Mouse (Mus musculus): Measurements from ENCODE around the gene Abhd2. TPM values are rescaled to one million over a fixed set of nuclear protein-coding genes. Genes with fewer than 3 reads are reported as not detected.

The Abhd2 gene
- polyA plus RNA-seq, 1 experiment: 14.9 TPM

DNA sequence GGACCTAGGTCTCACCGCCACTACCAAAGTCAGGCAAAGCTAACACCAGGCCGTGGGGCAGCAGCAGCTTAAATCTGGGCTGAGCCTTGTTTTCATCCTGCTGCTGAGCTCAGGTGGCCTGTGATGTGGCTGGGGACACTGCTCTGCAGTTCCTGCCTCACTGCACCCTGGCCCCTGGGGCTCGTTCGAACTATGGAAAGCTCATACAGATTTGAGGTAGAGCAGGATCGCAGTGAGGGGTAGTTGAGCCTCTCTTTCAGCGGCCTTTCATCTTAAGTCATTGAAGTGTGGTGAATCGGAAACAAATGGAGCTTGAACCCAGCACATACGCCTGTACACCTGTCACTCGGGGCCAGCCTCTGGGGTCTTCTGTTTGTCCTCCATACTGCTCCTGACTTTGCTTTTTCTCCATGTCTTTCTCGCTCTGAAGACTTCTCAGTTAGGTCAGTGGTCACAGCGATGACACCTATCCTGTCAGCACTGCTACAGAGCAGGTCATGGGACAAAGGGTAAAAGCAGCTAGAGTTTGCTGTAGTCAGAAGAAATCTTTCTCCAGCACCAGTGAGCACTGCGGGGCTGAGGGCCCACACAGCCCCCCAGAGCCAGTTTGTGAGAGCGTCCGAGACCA, 20.7 kb downstream of the Abhd2 start:
- no peak for DNase-seq (ENCODE audit: low spot score)

- no peak for DNase-seq (ENCODE audit: low spot score)
These were observed 21.5 kb downstream of the Abhd2 start for GRCm38 (mm10) chr7:79294449-79294980.

GRCm38 (mm10) chr7:79295196-79295826, 22.3 kb downstream of the Abhd2 start:
- DNase-seq (ENCODE audit: low spot score): no peak

DNA sequence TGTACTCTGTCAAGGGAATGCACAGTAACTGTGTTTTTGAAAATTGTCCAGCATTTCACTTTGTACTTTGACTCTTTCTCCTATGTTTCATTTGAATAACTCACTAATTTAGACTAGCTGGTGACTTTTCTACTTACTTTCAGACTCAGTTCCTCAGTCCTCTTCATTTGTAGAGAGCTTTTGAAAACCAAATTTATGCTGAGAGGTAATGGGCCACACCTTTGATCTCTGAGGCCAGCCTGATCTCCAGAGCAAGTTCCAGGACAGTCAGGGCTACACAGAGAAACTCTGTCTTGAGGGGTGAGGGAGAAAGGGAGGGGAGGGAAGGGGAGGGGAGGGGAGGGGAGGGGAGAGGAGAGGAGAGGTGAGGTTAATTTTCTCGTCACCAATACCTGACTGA, 25.7 kb downstream of the Abhd2 start:
- DNase-seq (ENCODE audit: low spot score): no peak

DNA sequence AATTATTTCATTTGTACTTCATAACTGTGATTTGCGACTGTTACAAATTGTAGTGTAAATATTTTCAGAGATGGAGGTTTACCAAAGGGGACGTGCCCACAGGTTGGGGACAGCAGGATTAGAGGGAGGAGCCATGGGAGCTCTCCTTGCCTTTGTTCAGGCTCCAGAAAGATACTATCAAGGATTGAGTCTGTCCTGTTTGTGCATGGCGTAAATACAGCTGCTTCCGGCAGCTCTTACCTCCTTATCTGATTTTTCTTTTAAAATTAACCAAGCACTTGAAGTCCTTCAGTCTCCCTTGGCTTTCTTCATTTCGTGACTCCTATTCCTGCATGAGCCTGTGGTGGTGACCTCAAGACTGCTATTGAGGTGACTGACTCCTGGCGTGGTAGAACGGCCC, 26.5 kb downstream of the Abhd2 start:
- no peak for DNase-seq (ENCODE audit: low spot score)

DNA sequence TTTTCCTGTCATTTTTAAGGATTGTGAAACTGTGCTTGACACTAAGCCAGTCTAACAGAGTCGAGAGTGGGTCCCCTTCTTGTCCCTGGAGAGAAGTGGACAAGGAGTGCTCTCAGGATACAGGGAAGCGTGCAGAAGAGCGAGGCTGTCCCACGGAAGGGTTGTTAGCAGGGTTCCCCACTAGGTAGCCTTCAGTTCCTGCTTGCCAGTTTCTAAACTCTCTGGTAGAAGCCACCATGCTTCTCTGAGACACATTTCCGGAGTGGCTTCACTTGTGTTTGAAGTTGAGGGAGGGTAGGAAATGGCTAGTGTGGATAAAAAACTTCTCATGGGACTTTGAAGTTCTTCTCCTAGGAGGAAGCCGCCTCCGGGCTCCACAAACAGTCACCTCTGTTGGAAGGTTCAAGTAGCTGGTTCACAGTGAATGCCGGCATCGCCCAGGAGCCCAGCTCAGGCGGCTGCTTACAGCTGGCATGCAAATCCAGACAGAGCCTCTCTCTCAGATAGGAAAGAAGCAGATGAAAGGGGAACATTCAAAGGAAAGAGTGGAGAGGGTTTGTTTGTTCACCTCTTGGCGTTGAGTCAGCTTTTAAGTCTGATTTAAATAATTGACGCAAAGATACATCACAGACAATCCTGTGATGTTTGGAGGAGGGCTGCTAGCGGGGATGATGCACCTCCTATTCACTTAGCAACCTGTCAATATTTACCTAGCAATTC, 27.6 kb downstream of the Abhd2 start:
- DNase-seq (ENCODE audit: low spot score): no peak

GRCm38 (mm10) chr7:79302145-79302544, 29.1 kb downstream of the Abhd2 start:
- no peak for DNase-seq (ENCODE audit: low spot score)

GRCm38 (mm10) chr7:79302586-79302985, 29.6 kb downstream of the Abhd2 start:
- DNase-seq (ENCODE audit: low spot score): no peak

DNA sequence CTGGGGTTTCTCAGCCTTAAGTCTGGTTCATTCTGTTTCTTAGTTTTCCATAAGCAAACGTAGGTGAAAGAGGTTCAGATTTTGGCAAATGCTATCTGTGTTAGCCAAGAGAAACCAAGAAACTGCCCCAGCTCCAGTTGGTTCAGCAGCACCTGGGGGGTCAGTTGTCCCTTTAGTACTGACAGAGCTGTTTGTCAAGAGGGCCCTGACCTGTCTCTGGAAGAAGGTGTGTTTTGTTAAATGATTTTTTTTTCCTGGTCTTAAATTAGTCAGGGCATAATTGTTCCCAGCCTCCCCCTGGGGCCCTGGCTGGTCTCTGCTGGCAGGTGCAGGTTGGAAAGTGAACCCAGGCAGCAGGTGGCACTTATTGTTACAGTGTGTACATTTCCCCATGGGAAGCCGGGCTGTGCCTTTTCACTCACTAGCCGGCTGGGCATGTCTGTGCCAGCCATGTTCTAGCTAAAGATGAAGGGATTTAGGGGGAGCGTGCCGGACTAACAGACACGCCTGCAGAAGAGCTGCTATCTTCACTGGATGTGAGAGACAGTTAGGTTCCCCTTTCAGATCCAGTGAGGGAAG, 30.3 kb downstream of the Abhd2 start:
- no peak for DNase-seq (ENCODE audit: low spot score)

GRCm38 (mm10) chr7:79308455-79309030, 35.5 kb downstream of the Abhd2 start:
- DNase-seq (ENCODE audit: low spot score): no peak

- DNase-seq (ENCODE audit: low spot score): no peak
These were observed 36.5 kb downstream of the Abhd2 start for GRCm38 (mm10) chr7:79309247-79310190.

DNA sequence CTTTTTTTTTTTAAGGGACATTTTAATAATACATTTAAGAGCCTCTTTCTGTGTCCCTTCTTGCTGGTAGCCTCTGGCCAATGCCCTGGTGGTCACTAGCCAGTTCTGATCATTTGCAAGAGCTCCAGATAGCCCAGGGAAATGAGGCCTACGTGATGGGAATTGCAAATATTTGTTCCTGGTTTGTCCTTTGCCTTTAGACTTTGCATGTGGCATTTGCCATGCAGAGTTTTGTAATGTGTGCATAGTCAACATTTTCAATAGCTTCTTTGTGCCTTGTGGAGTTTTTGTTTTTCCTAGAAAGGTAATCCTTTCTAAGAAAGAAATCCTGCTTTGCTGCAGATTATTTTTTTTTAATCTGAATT, 37.2 kb downstream of the Abhd2 start:
- no peak for DNase-seq (ENCODE audit: low spot score)

- DNase-seq (ENCODE audit: low spot score): no peak
These were observed 38.5 kb downstream of the Abhd2 start for GRCm38 (mm10) chr7:79311420-79311988.

DNA sequence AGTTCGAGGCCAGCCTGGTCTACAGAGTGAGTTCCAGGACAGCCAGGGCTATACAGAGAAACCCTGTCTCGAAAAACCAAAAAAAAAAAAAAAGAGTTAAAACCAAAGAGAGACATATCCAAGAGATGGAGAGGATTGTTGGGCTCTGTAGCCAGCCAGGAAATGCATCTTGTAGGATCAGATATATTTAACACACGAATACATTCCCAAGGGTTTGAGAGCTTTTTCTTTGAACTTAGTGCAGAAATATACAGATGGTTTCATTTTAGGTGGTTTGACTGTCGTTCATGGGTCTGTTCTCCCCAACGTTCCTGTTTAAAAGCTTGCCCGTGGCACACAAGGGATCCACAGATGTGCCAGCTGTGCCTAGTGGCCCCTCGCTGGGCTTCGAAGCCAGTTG, 39.2 kb downstream of the Abhd2 start:
- DNase-seq (ENCODE audit: low spot score): no peak

DNA sequence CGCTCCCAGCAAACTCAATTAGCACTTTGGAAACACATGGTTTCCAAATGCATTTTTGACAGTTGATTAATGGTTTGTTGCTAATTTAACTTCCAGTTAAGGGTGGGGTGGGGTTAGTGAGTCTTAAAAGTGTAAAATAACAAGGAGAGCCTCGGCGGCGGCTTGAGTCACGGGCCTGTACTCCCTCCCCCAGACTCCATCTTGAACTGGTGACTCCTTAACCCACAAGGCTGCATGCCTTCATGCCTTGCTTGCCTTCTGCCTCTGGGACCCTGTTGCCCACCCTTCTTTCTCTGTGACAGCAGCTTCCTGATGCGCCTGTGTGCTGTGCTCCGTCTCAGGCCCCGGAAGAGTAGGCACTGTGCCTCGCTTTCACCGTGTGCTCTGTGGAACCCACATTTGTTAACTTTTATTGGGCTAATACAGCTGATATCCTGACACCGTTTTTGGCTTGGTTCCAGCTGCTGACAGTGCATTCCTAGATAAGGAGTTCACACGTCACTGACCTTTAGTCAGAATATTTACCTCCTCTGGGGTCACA, 40.6 kb downstream of the Abhd2 start:
- no peak for DNase-seq (ENCODE audit: low spot score)

DNA sequence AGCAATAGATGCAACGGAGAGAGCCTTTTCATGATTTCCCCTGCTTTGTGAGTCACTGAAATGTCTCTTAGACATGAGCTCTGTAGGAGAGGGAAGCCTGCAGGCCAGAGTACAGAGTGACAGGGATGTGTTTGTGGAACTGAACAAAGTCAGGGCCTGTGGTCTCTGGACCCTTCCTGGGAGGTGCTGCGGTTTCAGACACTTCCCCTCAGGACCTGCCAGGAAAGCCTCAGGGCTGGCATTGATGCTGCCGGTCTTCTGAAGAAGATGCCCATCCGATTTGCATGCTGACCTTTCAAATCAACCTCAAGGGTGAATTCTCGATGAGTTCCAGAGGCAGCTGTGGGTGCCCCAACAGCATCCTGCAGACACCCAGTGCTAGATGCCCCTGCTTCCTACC, 41.5 kb downstream of the Abhd2 start:
- DNase-seq (ENCODE audit: low spot score): no peak

DNA sequence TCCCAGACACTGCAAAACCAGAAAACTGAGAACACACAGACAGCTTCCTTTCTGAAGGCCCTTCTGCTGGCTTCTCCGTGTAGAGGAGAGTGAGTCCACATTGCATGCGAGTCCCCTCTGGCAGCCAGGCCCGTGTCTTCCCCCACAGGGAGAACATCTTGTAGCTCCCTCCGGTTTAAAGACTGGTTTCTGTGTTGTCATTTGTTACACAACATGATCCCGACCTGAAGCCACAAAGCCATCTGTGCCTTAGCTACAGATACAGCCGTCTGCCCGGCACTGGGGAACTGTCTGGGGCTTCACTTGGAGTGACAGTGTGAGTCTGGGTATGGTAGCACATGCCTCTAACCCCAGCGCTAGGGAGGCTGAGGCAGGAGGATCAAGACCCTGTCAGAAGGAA, 42.1 kb downstream of the Abhd2 start:
- DNase-seq (ENCODE audit: low spot score): no peak

DNA sequence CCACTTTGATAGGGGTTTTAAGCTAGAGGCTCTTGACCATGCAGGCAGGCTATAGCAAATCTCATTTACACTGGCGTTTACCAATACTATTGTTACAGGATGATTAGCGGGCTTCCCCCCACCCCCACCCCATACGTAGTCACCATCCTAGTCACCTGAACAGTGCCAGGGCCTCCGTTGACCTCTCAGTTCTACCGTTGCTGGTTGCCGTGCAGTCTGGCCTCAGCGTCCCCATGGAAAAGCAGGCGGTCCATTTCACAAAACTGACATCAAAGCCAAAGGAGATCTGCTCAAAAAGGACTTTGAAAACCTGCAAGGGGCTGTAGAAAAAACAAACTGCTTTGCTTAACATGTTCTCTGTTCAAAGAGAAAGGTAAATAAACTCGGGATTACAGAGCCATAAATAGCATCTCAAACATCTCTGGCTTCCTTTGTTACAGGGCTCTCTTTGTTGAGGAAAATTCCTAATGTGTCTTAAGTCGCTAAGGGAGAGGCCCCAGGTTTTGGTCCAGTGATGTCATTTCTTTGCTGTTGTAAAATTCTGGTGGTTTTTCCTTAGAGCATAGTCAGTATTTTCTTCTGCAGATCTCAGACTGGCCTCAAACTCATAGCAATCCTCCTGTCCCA, 43.2 kb downstream of the Abhd2 start:
- DNase-seq (ENCODE audit: low spot score): no peak

GRCm38 (mm10) chr7:79317576-79317975, 44.6 kb downstream of the Abhd2 start:
- no peak for DNase-seq (ENCODE audit: low spot score)
